Mouse (Mus musculus) CH12.LX (cell line): ENCODE data around the gene Rnf181. TPM values are rescaled to one million over a fixed set of nuclear protein-coding genes. Genes with fewer than 3 reads are reported as not detected.

Experiments used
- DNase-seq: peaks from one replicate; pipeline ENCODE4 v3.0.0-alpha.2; 2013; ENCODE audit errors: extremely low read depth
- H3K27ac ChIP-seq: 2 replicates; pipeline ENCODE4 v1.5.1; 2012; ENCODE audit warnings: low read depth, mild to moderate bottlenecking, control low read depth, moderate library complexity; ENCODE audit not compliant: insufficient read depth
- H3K27me3 ChIP-seq: replicated peaks from 2 replicates; pipeline ENCODE3; 2012; ENCODE audit warnings: inconsistent platforms
- H3K36me3 ChIP-seq, 2 experiments: replicated peaks in 1 of 2; 2 replicates each; pipeline versions ENCODE3 to v1.6.1; 2012; ENCODE audit warnings: inconsistent platforms in 1 of 2, low read length in 1 of 2, mild to moderate bottlenecking in 1 of 2, mixed read lengths in 1 of 2, moderate library complexity in 1 of 2; ENCODE audit not compliant: control insufficient read depth in 1 of 2, insufficient read depth in 1 of 2
- H3K4me1 ChIP-seq, 2 experiments: 2 replicates each; pipeline ENCODE4 v1.6.1; 2012; ENCODE audit warnings: inconsistent platforms in 1 of 2, moderate library complexity in 1 of 2; ENCODE audit not compliant: insufficient read depth in 2 of 2, control insufficient read depth in 1 of 2
- H3K4me2 ChIP-seq: 2 replicates; pipeline ENCODE4 v1.6.1; 2012; ENCODE audit warnings: low read depth, mild to moderate bottlenecking, control low read depth; ENCODE audit not compliant: poor library complexity, insufficient read depth, severe bottlenecking
- H3K4me3 ChIP-seq, 3 experiments: fragments of 150-350 bp in 1 of 3; sonication (generic) in 1 of 3; replicated peaks in 1 of 3; 2 replicates each; pipeline versions ENCODE3 to v1.5.1; 2011 to 2012; ENCODE audit warnings: low read depth in 2 of 3, low read length in 2 of 3, mild to moderate bottlenecking in 2 of 3, moderate library complexity in 2 of 3, control low read depth in 1 of 3, improper control_type of control experiment in 1 of 3, inconsistent platforms in 1 of 3, mixed read lengths in 1 of 3; ENCODE audit not compliant: poor library complexity in 1 of 3
- H3K79me2 ChIP-seq: replicated peaks from 2 replicates; pipeline ENCODE4 v1.6.1; 2012; ENCODE audit warnings: mild to moderate bottlenecking, moderate library complexity; ENCODE audit not compliant: control insufficient read depth, poor library complexity, insufficient read depth, severe bottlenecking; ENCODE audit errors: extremely low read depth
- H3K9ac ChIP-seq: 2 replicates; pipeline ENCODE4 v1.6.1; 2012; ENCODE audit warnings: low read depth, mild to moderate bottlenecking, control low read depth, moderate library complexity; ENCODE audit not compliant: insufficient read depth
- H3K9me3 ChIP-seq: replicated peaks from 2 replicates; pipeline ENCODE3; 2012; ENCODE audit warnings: low read length, inconsistent platforms, mixed read lengths
- BHLHE40 ChIP-seq: IDR thresholded peaks from 2 replicates; pipeline ENCODE4 v1.6.1; 2011; ENCODE audit warnings: mild to moderate bottlenecking, low read depth, low read length, improper control_type of control experiment
- CTCF ChIP-seq, 2 experiments: IDR thresholded peaks in 1 of 2; conservative IDR thresholded peaks in 1 of 2; 2 replicates each; pipeline ENCODE4 v1.5.1; 2011 to 2012; ENCODE audit warnings: low read depth in 2 of 2, low read length in 2 of 2, improper control_type of control experiment in 1 of 2, inconsistent platforms in 1 of 2, mild to moderate bottlenecking in 1 of 2, moderate library complexity in 1 of 2
- E2F4 ChIP-seq: IDR thresholded peaks from 2 replicates; pipeline ENCODE4 v1.6.1; 2011; ENCODE audit warnings: low read depth, low read length, improper control_type of control experiment; ENCODE audit not compliant: insufficient replicate concordance
- GABPA ChIP-seq: IDR thresholded peaks from 2 replicates; pipeline ENCODE4 v1.6.1; 2012; ENCODE audit warnings: low read depth, low read length, improper control_type of control experiment, inconsistent platforms; ENCODE audit not compliant: insufficient replicate concordance
- JUN ChIP-seq: IDR thresholded peaks from 2 replicates; pipeline ENCODE4 v1.6.1; 2011; ENCODE audit warnings: low read depth, mild to moderate bottlenecking, low read length, improper control_type of control experiment, moderate library complexity; ENCODE audit not compliant: insufficient read depth
- KAT2A ChIP-seq: IDR thresholded peaks from 2 replicates; pipeline ENCODE4 v1.6.1; 2012; ENCODE audit warnings: low read length, improper control_type of control experiment, inconsistent platforms; ENCODE audit not compliant: insufficient replicate concordance
- MEF2A ChIP-seq: IDR thresholded peaks from 2 replicates; pipeline ENCODE4 v1.6.1; 2014; ENCODE audit warnings: low read depth, mild to moderate bottlenecking, inconsistent platforms, low read length, improper control_type of control experiment, borderline replicate concordance
- MYC ChIP-seq: IDR thresholded peaks from 2 replicates; pipeline ENCODE4 v1.6.1; 2011; ENCODE audit warnings: low read depth, mild to moderate bottlenecking, improper control_type of control experiment, low read length
- NRF1 ChIP-seq: IDR thresholded peaks from 2 replicates; pipeline ENCODE4 v1.6.1; 2014; ENCODE audit warnings: low read depth, mild to moderate bottlenecking, inconsistent platforms, low read length, improper control_type of control experiment, moderate library complexity
- PAX5 ChIP-seq: IDR thresholded peaks from 2 replicates; pipeline ENCODE4 v1.6.1; 2012; ENCODE audit warnings: low read length, inconsistent platforms, mixed read lengths
- UBTF ChIP-seq: IDR thresholded peaks from 2 replicates; pipeline ENCODE4 v1.6.1; 2012; ENCODE audit warnings: low read depth, mild to moderate bottlenecking, inconsistent platforms, low read length, improper control_type of control experiment, moderate library complexity
- ZKSCAN1 ChIP-seq: IDR thresholded peaks from 2 replicates; pipeline ENCODE4 v1.6.1; 2012; ENCODE audit warnings: low read depth, inconsistent platforms, low read length, improper control_type of control experiment, borderline replicate concordance
- ZNF384 ChIP-seq: IDR thresholded peaks from 2 replicates; pipeline ENCODE4 v1.6.1; 2012; ENCODE audit warnings: low read depth, low read length, improper control_type of control experiment, inconsistent platforms
- dilution Hi-C: fragments of 300-500 bp; cut with MboI; formaldehyde crosslinking; loops from 2 replicates; pipeline ENCODE4 v1.14.3; 2020; ENCODE audit warnings: low sequenced_read_pairs; ENCODE audit not compliant: extremely low pct_unique_long_range_greater_than_20kb, extremely low pct_ligation_motif_present
- in situ Hi-C: fragments of 300-500 bp; cut with MboI; formaldehyde crosslinking; loops from 3 replicates; pipeline ENCODE4 v1.14.3; 2019; ENCODE audit warnings: low sequenced_read_pairs, low pct_ligation_motif_present, low pct_unique_long_range_greater_than_20kb, mixed read lengths
- polyA plus RNA-seq: library from polyadenylated mRNA; unstranded; fragments of >175 nt; gene quantifications from 2 replicates; pipeline ENCODE4 v1.2.1, GENCODE M21; 2012; ENCODE audit warnings: low read depth; ENCODE audit not compliant: insufficient read length
- total RNA-seq, 2 experiments: library from RNA; depleted of rRNA; stranded (reverse); fragments of 300-350 nt in 1 of 2; fragments of >200 nt in 1 of 2; gene quantifications; 2 replicates each; pipeline ENCODE4 v1.2.3; 2012 to 2014

The Rnf181 gene
- total and polyA plus RNA-seq, 3 experiments = 63.2 to 88.7 (median 83.2) TPM

DNA sequence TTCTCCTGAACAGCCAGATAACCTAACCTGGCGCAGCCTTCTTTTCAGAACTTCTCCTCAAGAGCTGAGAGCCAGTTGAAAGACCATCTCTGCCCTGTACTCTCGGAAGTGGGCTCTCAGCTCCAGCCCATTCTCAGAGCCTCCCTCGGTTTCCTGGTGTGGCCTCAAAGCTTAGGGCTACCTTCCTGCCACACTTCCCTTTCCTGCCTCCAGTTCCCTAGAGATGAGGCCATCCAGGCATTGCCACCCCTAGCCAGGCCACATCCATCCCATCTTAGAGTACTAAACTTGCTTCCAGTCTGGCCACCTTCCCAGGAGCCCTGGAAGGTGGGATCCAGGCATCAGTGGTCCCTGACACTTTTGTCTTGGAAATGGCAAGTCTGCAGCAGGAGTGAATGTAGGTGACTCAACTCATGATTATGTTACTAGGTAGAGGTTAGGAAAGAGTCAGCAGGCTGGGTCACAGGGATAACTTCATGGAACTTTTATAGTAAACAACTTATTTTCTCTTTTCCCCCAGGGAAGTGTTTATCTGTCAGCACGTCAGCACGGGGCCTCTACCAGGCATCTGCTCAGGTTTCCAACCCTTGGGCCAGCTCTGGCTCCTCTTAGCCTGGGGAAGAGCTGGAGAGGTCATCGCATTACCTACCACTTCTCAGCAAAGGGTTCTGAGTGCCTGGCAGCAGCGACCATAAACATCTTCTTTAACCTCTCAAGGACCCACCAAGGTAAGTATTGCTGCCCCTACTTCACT, 12.8 kb upstream of the Rnf181 start:
- DNase-seq = no peak
- H3K4me3 ChIP-seq = peak overlapping the region in 2 of 3 experiments; percentile 54 to 68
- no peak overlapping the region for H3K27ac ChIP-seq
- peaks cover 2 to 21% of the 10 kb centered on the region in 2 experiments; a peak in 3 of 4 replicates for H3K4me1 ChIP-seq
- TF ChIP-seq MYC = no peak
- TF ChIP-seq E2F4 = no peak
- TF ChIP-seq UBTF = no peak
- TF ChIP-seq ZKSCAN1 = no peak
- TF ChIP-seq PAX5 = no peak
- no peak for TF ChIP-seq MEF2A
- no peak for TF ChIP-seq NRF1
- no peak for TF ChIP-seq GABPA
- no peak for TF ChIP-seq CTCF (conservative IDR thresholded peaks at IDR 0.05 in 1 of 2, IDR thresholded peaks at IDR 0.05 in 1 of 2; ENCODE audit: low read depth in 2 of 2, low read length in 2 of 2)
- TF ChIP-seq ZNF384 = no peak
- TF ChIP-seq JUN = no peak
- H3K4me2 ChIP-seq = peak overlapping the region; percentile 33
- peaks cover 0 to 9% of the 10 kb centered on the region in 2 experiments for H3K36me3 ChIP-seq
- no peaks in the 10 kb centered on the region for H3K9me3 ChIP-seq
- dilution Hi-C loops = no loop called here
- peaks cover 10% of the 10 kb centered on the region for H3K27me3 ChIP-seq
- H3K9ac ChIP-seq = no peak overlapping the region; the same call in 1 of the 2 replicates
- no peaks in the 10 kb centered on the region for H3K79me2 ChIP-seq
- in situ Hi-C loops = no loop called here

DNA sequence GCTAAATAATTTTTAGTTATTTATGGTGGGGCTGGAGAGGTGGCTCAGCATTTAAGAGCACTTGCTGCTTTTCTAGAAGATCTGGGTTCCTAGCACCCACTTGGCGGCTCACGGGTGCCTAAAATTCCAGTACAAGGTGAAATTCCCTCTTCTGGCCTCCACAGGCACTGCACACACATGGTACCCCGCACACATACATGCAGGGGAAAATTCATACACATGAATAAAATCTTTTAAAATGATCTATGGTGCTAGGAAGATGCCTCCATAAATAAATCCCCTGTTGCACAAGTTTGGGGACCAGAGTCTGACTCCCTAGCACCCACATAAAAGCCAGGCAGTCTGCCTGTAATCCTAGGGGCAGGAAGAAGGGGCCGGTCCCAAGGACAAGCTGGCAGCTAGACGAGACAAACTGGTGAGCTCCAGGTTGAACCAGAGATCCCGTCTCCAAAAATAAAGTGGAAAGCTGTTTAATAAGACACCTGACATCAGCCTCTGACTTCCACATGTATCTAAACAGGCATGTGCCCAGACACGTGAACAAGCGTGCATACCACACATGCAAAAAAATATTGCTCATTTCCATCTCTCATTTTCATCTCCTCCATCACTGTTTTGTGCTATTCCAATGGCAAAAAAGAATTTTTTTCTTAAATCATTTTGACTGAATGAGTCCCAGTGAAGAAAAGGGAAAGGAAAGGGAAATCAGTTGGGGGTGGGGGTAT, 11.9 kb upstream of the Rnf181 start:
- no peak for DNase-seq
- Histone ChIP-seq H3K9ac (no peak overlapping the region), H3K4me1 (peaks cover 2 to 21% of the 10 kb centered on the region in 2 experiments; a peak in 3 of 4 replicates), H3K27me3 (peaks cover 10% of the 10 kb centered on the region), H3K79me2 (no peaks in the 10 kb centered on the region), H3K9me3 (no peaks in the 10 kb centered on the region), H3K4me2 (no peak overlapping the region), H3K27ac (no peak overlapping the region), H3K36me3 (peaks cover 0 to 2% of the 10 kb centered on the region in 2 experiments), H3K4me3 (no peak overlapping the region)
- dilution Hi-C loops = no loop called here
- TF ChIP-seq BHLHE40 (0 out of 2 replicates have a peak, but pooled peaks have one; percentile 7), KAT2A (no peak)
- in situ Hi-C loops = no loop called here
